Mouse (Mus musculus): Measurements from ENCODE around the gene Kctd14. TPM values are rescaled to one million over a fixed set of nuclear protein-coding genes. Genes with fewer than 3 reads are reported as not detected.
"Not testable (repeated sequence)": the region's sequence is repeated elsewhere in the genome, so short reads cannot be mapped to it uniquely, and the experiment has no call there.

The Kctd14 gene
- 1.9 and 2.2 TPM in 2 replicates for polyA plus RNA-seq (2015; fragmentation: Nextera tagmentation; extraction: Ambion mirVana)

- 76% methylated on average over 2 of the region's 2 CpGs for WGBS
Observed at GRCm38 (mm10) chr7:97451023-97451422, at the start of gene Kctd14. Gene Kctd14 (plus strand): TSS chr7:97451323.

GRCm38 (mm10) chr7:97407145-97407544 lies 44.0 kb upstream of the Kctd14 start:
- H3K36me3 ChIP-seq (ENCODE audit: control insufficient read depth, insufficient read depth) = peaks cover 16% of the 10 kb centered on the region
- no peaks in the 10 kb centered on the region for H3K27me3 ChIP-seq (replicated peaks; ENCODE audit: control insufficient read depth, insufficient read depth, low read length)
- H3K4me2 ChIP-seq (ENCODE audit: low read length) = no peak overlapping the region
- WGBS = 83% methylated on average over 10 of the region's 10 CpGs
- H3K9me3 ChIP-seq (ENCODE audit: control insufficient read depth, low read length) = no peaks in the 10 kb centered on the region
- H3K4me3 ChIP-seq (replicated peaks; ENCODE audit: low read length) = no peak overlapping the region
- H3K9ac ChIP-seq (replicated peaks; ENCODE audit: low read depth, low read length) = no peak overlapping the region
- no peaks in the 10 kb centered on the region for H3K4me1 ChIP-seq (replicated peaks; ENCODE audit: control insufficient read depth, insufficient read depth, low read length)
- ATAC-seq = no peak
- no peak overlapping the region for H3K27ac ChIP-seq (ENCODE audit: low read length)

More at GRCm38 (mm10) chr7:97451023-97451422, at the start of gene Kctd14:
- H3K4me2 ChIP-seq (ENCODE audit: low read length); H3K36me3 ChIP-seq (ENCODE audit: control insufficient read depth, insufficient read depth); H3K9me3 ChIP-seq (ENCODE audit: control insufficient read depth, low read length); H3K27me3 ChIP-seq (replicated peaks; ENCODE audit: control insufficient read depth, insufficient read depth, low read length); H3K27ac ChIP-seq (ENCODE audit: low read length); ATAC-seq; H3K9ac ChIP-seq (replicated peaks; ENCODE audit: low read depth, low read length); H3K4me3 ChIP-seq (replicated peaks; ENCODE audit: low read length): not testable (repeated sequence)
- peaks cover 16% of the 10 kb centered on the region for H3K4me1 ChIP-seq (replicated peaks; ENCODE audit: control insufficient read depth, insufficient read depth, low read length)

- Histone ChIP-seq H3K9ac (replicated peaks; ENCODE audit: low read depth, low read length) (no peak overlapping the region), H3K4me1 (replicated peaks; ENCODE audit: control insufficient read depth, insufficient read depth, low read length) (no peaks in the 10 kb centered on the region), H3K27me3 (replicated peaks; ENCODE audit: control insufficient read depth, insufficient read depth, low read length) (no peaks in the 10 kb centered on the region), H3K4me3 (replicated peaks; ENCODE audit: low read length) (no peak overlapping the region), H3K4me2 (ENCODE audit: low read length) (no peak overlapping the region), H3K9me3 (ENCODE audit: control insufficient read depth, low read length) (no peaks in the 10 kb centered on the region), H3K36me3 (ENCODE audit: control insufficient read depth, insufficient read depth) (peaks cover 16% of the 10 kb centered on the region), H3K27ac (ENCODE audit: low read length) (no peak overlapping the region)
- no peak for ATAC-seq
- WGBS = 93% methylated on average over 2 of the region's 2 CpGs
Observed at GRCm38 (mm10) chr7:97411106-97411505, 40.0 kb upstream of the Kctd14 start.

GRCm38 (mm10) chr7:97411575-97411974 lies 39.5 kb upstream of the Kctd14 start:
- no peak overlapping the region for H3K9ac ChIP-seq (replicated peaks; ENCODE audit: low read depth, low read length)
- H3K4me2 ChIP-seq (ENCODE audit: low read length) = no peak overlapping the region
- 76% methylated on average over 3 of the region's 3 CpGs for WGBS
- H3K27ac ChIP-seq (ENCODE audit: low read length) = no peak overlapping the region
- H3K4me1 ChIP-seq (replicated peaks; ENCODE audit: control insufficient read depth, insufficient read depth, low read length) = no peaks in the 10 kb centered on the region
- no peak overlapping the region for H3K4me3 ChIP-seq (replicated peaks; ENCODE audit: low read length)
- H3K27me3 ChIP-seq (replicated peaks; ENCODE audit: control insufficient read depth, insufficient read depth, low read length) = no peaks in the 10 kb centered on the region
- no peak for ATAC-seq
- H3K9me3 ChIP-seq (ENCODE audit: control insufficient read depth, low read length) = no peaks in the 10 kb centered on the region
- peaks cover 16% of the 10 kb centered on the region for H3K36me3 ChIP-seq (ENCODE audit: control insufficient read depth, insufficient read depth)

- H3K4me3 ChIP-seq (replicated peaks; ENCODE audit: low read length) = no peak overlapping the region
Observed at GRCm38 (mm10) chr7:97413981-97414380, 37.1 kb upstream of the Kctd14 start.

GRCm38 (mm10) chr7:97414426-97414825 lies 36.7 kb upstream of the Kctd14 start:
- H3K9ac ChIP-seq (replicated peaks; ENCODE audit: low read depth, low read length) = no peak overlapping the region
- 95% methylated on average over 1 of the region's 1 CpGs for WGBS
- H3K4me1 ChIP-seq (replicated peaks; ENCODE audit: control insufficient read depth, insufficient read depth, low read length) = peaks cover 5% of the 10 kb centered on the region
- H3K9me3 ChIP-seq (ENCODE audit: control insufficient read depth, low read length) = no peaks in the 10 kb centered on the region
- H3K4me2 ChIP-seq (ENCODE audit: low read length) = no peak overlapping the region
- peaks cover 7% of the 10 kb centered on the region; the same call in 1 of the 2 replicates for H3K36me3 ChIP-seq (ENCODE audit: control insufficient read depth, insufficient read depth)
- H3K27me3 ChIP-seq (replicated peaks; ENCODE audit: control insufficient read depth, insufficient read depth, low read length) = no peaks in the 10 kb centered on the region
- no peak for ATAC-seq
- no peak overlapping the region for H3K4me3 ChIP-seq (replicated peaks; ENCODE audit: low read length)
- no peak overlapping the region for H3K27ac ChIP-seq (ENCODE audit: low read length)

More at GRCm38 (mm10) chr7:97413981-97414380, 37.1 kb upstream of the Kctd14 start:
- H3K4me1 ChIP-seq (replicated peaks; ENCODE audit: control insufficient read depth, insufficient read depth, low read length) = peaks cover 5% of the 10 kb centered on the region
- H3K36me3 ChIP-seq (ENCODE audit: control insufficient read depth, insufficient read depth) = peaks cover 8% of the 10 kb centered on the region; the same call in 1 of the 2 replicates
- H3K27ac ChIP-seq (ENCODE audit: low read length) = no peak overlapping the region
- H3K9me3 ChIP-seq (ENCODE audit: control insufficient read depth, low read length) = no peaks in the 10 kb centered on the region
- no peaks in the 10 kb centered on the region for H3K27me3 ChIP-seq (replicated peaks; ENCODE audit: control insufficient read depth, insufficient read depth, low read length)
- 100% methylated on average over 1 of the region's 1 CpGs for WGBS
- H3K9ac ChIP-seq (replicated peaks; ENCODE audit: low read depth, low read length) = no peak overlapping the region
- ATAC-seq = no peak
- H3K4me2 ChIP-seq (ENCODE audit: low read length) = no peak overlapping the region

GRCm38 (mm10) chr7:97414915-97415687 lies 36.0 kb upstream of the Kctd14 start:
- WGBS = 55% methylated on average over 9 of the region's 9 CpGs
- Histone ChIP-seq H3K4me3 (replicated peaks; ENCODE audit: low read length) (no peak overlapping the region), H3K9ac (replicated peaks; ENCODE audit: low read depth, low read length) (no peak overlapping the region), H3K4me2 (ENCODE audit: low read length) (no peak overlapping the region), H3K27ac (ENCODE audit: low read length) (no peak overlapping the region), H3K4me1 (replicated peaks; ENCODE audit: control insufficient read depth, insufficient read depth, low read length) (peaks cover 5% of the 10 kb centered on the region), H3K27me3 (replicated peaks; ENCODE audit: control insufficient read depth, insufficient read depth, low read length) (no peaks in the 10 kb centered on the region), H3K9me3 (ENCODE audit: control insufficient read depth, low read length) (no peaks in the 10 kb centered on the region), H3K36me3 (ENCODE audit: control insufficient read depth, insufficient read depth) (0 out of 2 replicates have a peak, but pooled peaks cover 2% of the 10 kb centered on the region)
- no peak for ATAC-seq

- no peak overlapping the region for H3K27ac ChIP-seq (ENCODE audit: low read length)
- no peak overlapping the region for H3K4me2 ChIP-seq (ENCODE audit: low read length)
- no peaks in the 10 kb centered on the region for H3K36me3 ChIP-seq (ENCODE audit: control insufficient read depth, insufficient read depth)
- H3K9ac ChIP-seq (replicated peaks; ENCODE audit: low read depth, low read length) = no peak overlapping the region
- no peaks in the 10 kb centered on the region for H3K27me3 ChIP-seq (replicated peaks; ENCODE audit: control insufficient read depth, insufficient read depth, low read length)
- H3K4me1 ChIP-seq (replicated peaks; ENCODE audit: control insufficient read depth, insufficient read depth, low read length) = peaks cover 8% of the 10 kb centered on the region
- ATAC-seq = no peak
- no peak overlapping the region for H3K4me3 ChIP-seq (replicated peaks; ENCODE audit: low read length)
- H3K9me3 ChIP-seq (ENCODE audit: control insufficient read depth, low read length) = no peaks in the 10 kb centered on the region
- WGBS = 88% methylated on average over 4 of the region's 4 CpGs
Observed at GRCm38 (mm10) chr7:97416473-97416872, 34.6 kb upstream of the Kctd14 start.

- H3K4me3 ChIP-seq (replicated peaks; ENCODE audit: low read length) = no peak within 1 kb of the TSS
- peaks cover 8% of the 10 kb centered on the region for H3K4me1 ChIP-seq (replicated peaks; ENCODE audit: control insufficient read depth, insufficient read depth, low read length)
- H3K36me3 ChIP-seq (ENCODE audit: control insufficient read depth, insufficient read depth) = no peaks in the 10 kb centered on the region
- 71% methylated on average over 25 of the region's 25 CpGs for WGBS
- H3K27ac ChIP-seq (ENCODE audit: low read length) = no peak within 1 kb of the TSS
- ATAC-seq = peak; percentile 73
- no peaks in the 10 kb centered on the region for H3K9me3 ChIP-seq (ENCODE audit: control insufficient read depth, low read length)
- H3K4me2 ChIP-seq (ENCODE audit: low read length) = peak within 1 kb of the TSS; percentile 20
- no peaks in the 10 kb centered on the region for H3K27me3 ChIP-seq (replicated peaks; ENCODE audit: control insufficient read depth, insufficient read depth, low read length)
- no peak within 1 kb of the TSS for H3K9ac ChIP-seq (replicated peaks; ENCODE audit: low read depth, low read length)
Observed at GRCm38 (mm10) chr7:97416906-97417777, 34.0 kb upstream of the Kctd14 start, which contains the start of gene Thrsp. Gene Thrsp (minus strand): TSS chr7:97417730.
